Mouse (Mus musculus) MEL (cell line): ENCODE data around the gene Cuta. TPM values are rescaled to one million over a fixed set of nuclear protein-coding genes. Genes with fewer than 3 reads are reported as not detected.

Experiments
- DNase-seq: peaks from one replicate; pipeline ENCODE4 v3.0.0; 2011; ENCODE audit warnings: low read depth, low spot score
- H3K27ac ChIP-seq: 2 replicates; pipeline ENCODE4 v1.5.1; 2012; ENCODE audit warnings: low read depth, mild to moderate bottlenecking, control low read depth, low read length, moderate library complexity; ENCODE audit not compliant: control insufficient read depth
- H3K27me3 ChIP-seq, 2 experiments: fragments of 150-350 bp in 1 of 2; sonication (generic) in 1 of 2; 2 replicates each; pipeline ENCODE4 v1.6.1; 2012; ENCODE audit warnings: low read length in 2 of 2, mild to moderate bottlenecking in 2 of 2, improper control_type of control experiment in 1 of 2, moderate library complexity in 1 of 2; ENCODE audit not compliant: insufficient read depth in 2 of 2, control insufficient read depth in 1 of 2
- H3K36me3 ChIP-seq, 2 experiments: 2 replicates each; pipeline ENCODE4 v1.6.1; 2012 to 2014; ENCODE audit warnings: low read length in 2 of 2, improper control_type of control experiment in 1 of 2, inconsistent platforms in 1 of 2, mild to moderate bottlenecking in 1 of 2; ENCODE audit not compliant: insufficient read depth in 2 of 2, control insufficient read depth in 1 of 2
- H3K4me1 ChIP-seq, 2 experiments: fragments of 150-350 bp in 1 of 2; sonication (generic) in 1 of 2; 2 replicates each; pipeline ENCODE4 v1.6.1; 2012; ENCODE audit warnings: low read length in 2 of 2, improper control_type of control experiment in 1 of 2, mild to moderate bottlenecking in 1 of 2; ENCODE audit not compliant: insufficient read depth in 2 of 2, control insufficient read depth in 1 of 2
- H3K4me3 ChIP-seq, 2 experiments: fragments of 150-350 bp in 1 of 2; sonication (generic) in 1 of 2; 2 replicates each; pipeline ENCODE4 v1.5.1; 2012; ENCODE audit warnings: low read depth in 2 of 2, low read length in 2 of 2, mild to moderate bottlenecking in 2 of 2, moderate library complexity in 2 of 2, control low read depth in 1 of 2, improper control_type of control experiment in 1 of 2; ENCODE audit not compliant: control insufficient read depth in 1 of 2, insufficient read depth in 1 of 2
- H3K79me2 ChIP-seq: 2 replicates; pipeline ENCODE4 v1.6.1; 2012; ENCODE audit warnings: mild to moderate bottlenecking, low read length, moderate library complexity; ENCODE audit not compliant: control insufficient read depth, poor library complexity, insufficient read depth
- H3K9ac ChIP-seq: 2 replicates; pipeline ENCODE4 v1.6.1; 2012; ENCODE audit warnings: low read depth, mild to moderate bottlenecking, control low read depth, low read length, moderate library complexity; ENCODE audit not compliant: control insufficient read depth, poor library complexity, severe bottlenecking
- H3K9me3 ChIP-seq: fragments of 150-350 bp; sonication (generic); replicated peaks from 2 replicates; pipeline ENCODE4 v1.6.1; 2012; ENCODE audit warnings: mild to moderate bottlenecking, low read length, improper control_type of control experiment, moderate library complexity; ENCODE audit not compliant: insufficient read depth
- BHLHE40 ChIP-seq: IDR thresholded peaks from 2 replicates; pipeline ENCODE4 v1.6.1; 2012; ENCODE audit warnings: low read depth, mild to moderate bottlenecking, inconsistent platforms, low read length, improper control_type of control experiment, borderline replicate concordance
- CHD2 ChIP-seq: IDR thresholded peaks from 2 replicates; pipeline ENCODE4 v1.6.1; 2011; ENCODE audit warnings: low read length, improper control_type of control experiment
- CTCF ChIP-seq, 3 experiments: IDR thresholded peaks in 2 of 3; conservative IDR thresholded peaks in 1 of 3; 2 replicates each; pipeline ENCODE4 v1.5.1; 2011 to 2012; ENCODE audit warnings: low read length in 3 of 3, low read depth in 2 of 3, mild to moderate bottlenecking in 2 of 3, improper control_type of control experiment in 1 of 3, inconsistent platforms in 1 of 3, mixed read lengths in 1 of 3, moderate library complexity in 1 of 3; ENCODE audit not compliant: control insufficient read depth in 1 of 3, insufficient read depth in 1 of 3, poor library complexity in 1 of 3, severe bottlenecking in 1 of 3
- ELF1 ChIP-seq: IDR thresholded peaks from 2 replicates; pipeline ENCODE4 v1.6.1; 2014; ENCODE audit warnings: low read depth, mild to moderate bottlenecking, inconsistent platforms, low read length, improper control_type of control experiment, moderate library complexity
- EP300 ChIP-seq, 2 experiments: IDR thresholded peaks; 2 replicates each; pipeline ENCODE4 v1.6.1; 2011; ENCODE audit warnings: improper control_type of control experiment in 2 of 2, low read length in 2 of 2, low read depth in 1 of 2, mild to moderate bottlenecking in 1 of 2
- GATA1 ChIP-seq: IDR thresholded peaks from 2 replicates; pipeline ENCODE4 v1.6.1; 2011; ENCODE audit warnings: low read depth, low read length, improper control_type of control experiment
- MAX ChIP-seq: IDR thresholded peaks from 2 replicates; pipeline ENCODE4 v1.6.1; 2011; ENCODE audit warnings: low read length, improper control_type of control experiment
- MAZ ChIP-seq: IDR thresholded peaks from 2 replicates; pipeline ENCODE4 v1.6.1; 2012; ENCODE audit warnings: low read depth, mild to moderate bottlenecking, inconsistent platforms, low read length, improper control_type of control experiment
- MEF2A ChIP-seq: IDR thresholded peaks from 2 replicates; pipeline ENCODE4 v1.6.1; 2014; ENCODE audit warnings: low read depth, mild to moderate bottlenecking, inconsistent platforms, low read length, improper control_type of control experiment; ENCODE audit not compliant: poor library complexity, insufficient replicate concordance, severe bottlenecking; ENCODE audit errors: extremely low read depth
- MXI1 ChIP-seq: IDR thresholded peaks from 2 replicates; pipeline ENCODE4 v1.6.1; 2011; ENCODE audit warnings: mild to moderate bottlenecking, low read depth, low read length, improper control_type of control experiment
- MYB ChIP-seq: IDR thresholded peaks from 2 replicates; pipeline ENCODE4 v1.6.1; 2011; ENCODE audit warnings: mild to moderate bottlenecking, low read depth, low read length, improper control_type of control experiment
- MYC ChIP-seq: IDR thresholded peaks from 2 replicates; pipeline ENCODE4 v1.6.1; 2011; ENCODE audit warnings: low read depth, mild to moderate bottlenecking, low read length, improper control_type of control experiment, moderate library complexity
- NELFE ChIP-seq: IDR thresholded peaks from 2 replicates; pipeline ENCODE4 v1.6.1; 2011; ENCODE audit warnings: low read depth, low read length, improper control_type of control experiment
- POLR2A ChIP-seq, 2 experiments: IDR thresholded peaks; 2 replicates each; pipeline ENCODE4 v1.6.1; 2011 to 2012; ENCODE audit warnings: low read length in 2 of 2, mild to moderate bottlenecking in 2 of 2, control low read depth in 1 of 2, improper control_type of control experiment in 1 of 2, low read depth in 1 of 2, moderate library complexity in 1 of 2; ENCODE audit not compliant: control insufficient read depth in 1 of 2, insufficient read depth in 1 of 2, poor library complexity in 1 of 2
- POLR2AphosphoS2 ChIP-seq: IDR thresholded peaks from 2 replicates; pipeline ENCODE4 v1.6.1; 2011; ENCODE audit warnings: low read length, improper control_type of control experiment
- RAD21 ChIP-seq: IDR thresholded peaks from 2 replicates; pipeline ENCODE4 v1.6.1; 2011; ENCODE audit warnings: mild to moderate bottlenecking, low read depth, low read length, improper control_type of control experiment
- RCOR1 ChIP-seq: IDR thresholded peaks from 2 replicates; pipeline ENCODE4 v1.6.1; 2012; ENCODE audit warnings: low read depth, mild to moderate bottlenecking, inconsistent platforms, low read length, improper control_type of control experiment
- SIN3A ChIP-seq: IDR thresholded peaks from 2 replicates; pipeline ENCODE4 v1.6.1; 2012; ENCODE audit warnings: low read length, improper control_type of control experiment, inconsistent platforms
- TAL1 ChIP-seq: IDR thresholded peaks from 2 replicates; pipeline ENCODE4 v1.6.1; 2012; ENCODE audit warnings: mild to moderate bottlenecking, inconsistent platforms, low read length, moderate library complexity, mixed read lengths
- TBP ChIP-seq: IDR thresholded peaks from 2 replicates; pipeline ENCODE4 v1.8.0; 2011; ENCODE audit warnings: low read depth, low read length, improper control_type of control experiment
- USF1 ChIP-seq: IDR thresholded peaks from 2 replicates; pipeline ENCODE4 v1.6.1; 2014; ENCODE audit warnings: low read depth, mild to moderate bottlenecking, inconsistent platforms, low read length, improper control_type of control experiment, moderate library complexity
- USF2 ChIP-seq, 2 experiments: IDR thresholded peaks; 2 replicates each; pipeline ENCODE4 v1.6.1; 2011 to 2012; ENCODE audit warnings: improper control_type of control experiment in 2 of 2, low read length in 2 of 2, borderline replicate concordance in 1 of 2, inconsistent platforms in 1 of 2, low read depth in 1 of 2, mild to moderate bottlenecking in 1 of 2; ENCODE audit not compliant: insufficient read depth in 1 of 2
- ZKSCAN1 ChIP-seq: IDR thresholded peaks from 2 replicates; pipeline ENCODE4 v1.6.1; 2012; ENCODE audit warnings: low read depth, mild to moderate bottlenecking, inconsistent platforms, low read length, improper control_type of control experiment, moderate library complexity
- ZMIZ1 ChIP-seq: IDR thresholded peaks from 2 replicates; pipeline ENCODE4 v1.6.1; 2012; ENCODE audit warnings: low read depth, mild to moderate bottlenecking, inconsistent platforms, low read length, improper control_type of control experiment, moderate library complexity
- ZNF384 ChIP-seq: IDR thresholded peaks from 2 replicates; pipeline ENCODE4 v1.6.1; 2012; ENCODE audit warnings: low read depth, mild to moderate bottlenecking, inconsistent platforms, low read length, improper control_type of control experiment
- polyA plus RNA-seq, 2 experiments: library from polyadenylated mRNA; stranded (reverse) in 1 of 2; unstranded in 1 of 2; fragments of >175 nt in 1 of 2; fragments of >200 nt in 1 of 2; gene quantifications; 2 replicates each; pipeline versions ENCODE4 v1.2.1 to v1.2.4; 2012; ENCODE audit warnings: low replicate concordance in 2 of 2, low read depth in 1 of 2; ENCODE audit not compliant: insufficient read length in 2 of 2, insufficient read depth in 1 of 2, missing spikeins in 1 of 2
- total RNA-seq: library from RNA; depleted of rRNA; stranded (reverse); fragments of 300-350 nt; gene quantifications from 2 replicates; pipeline ENCODE4 v1.2.3, GENCODE M21; 2012

The Cuta gene
- total and polyA plus RNA-seq, 3 experiments: 66.8 to 220 TPM; not detected in 1

GRCm38 (mm10) chr17:26958880-26959279 lies 19.5 kb upstream of the Cuta start:
- Histone ChIP-seq H3K36me3 (peaks cover 0 to 22% of the 10 kb centered on the region in 2 experiments; a peak in 3 of 4 replicates), H3K27ac (no peak overlapping the region), H3K4me1 (peaks cover 7 to 30% of the 10 kb centered on the region in 2 experiments; a peak in 3 of 4 replicates)

GRCm38 (mm10) chr17:26957872-26958271 lies 18.5 kb upstream of the Cuta start:
- Histone ChIP-seq H3K27me3 (no peaks in the 10 kb centered on the region), H3K36me3 (peaks cover 0 to 22% of the 10 kb centered on the region in 2 experiments; a peak in 3 of 4 replicates), H3K4me3 (no peak overlapping the region), H3K9me3 (no peaks in the 10 kb centered on the region), H3K27ac (no peak overlapping the region), H3K79me2 (peaks cover 4% of the 10 kb centered on the region), H3K4me1 (peaks cover 7 to 30% of the 10 kb centered on the region in 2 experiments; a peak in 3 of 4 replicates), H3K9ac (no peak overlapping the region; the same call in 1 of the 2 replicates)
- TF ChIP-seq POLR2AphosphoS2 (no peak), BHLHE40 (no peak), TAL1 (no peak), GATA1 (no peak), EP300 (IDR thresholded peaks at IDR 0.05; ENCODE audit: low read depth in 1 of 2, low read length in 2 of 2) (no peak)
- no peak for DNase-seq

More at GRCm38 (mm10) chr17:26958880-26959279, 19.5 kb upstream of the Cuta start:
- no peak for DNase-seq
- peaks cover 4% of the 10 kb centered on the region for H3K79me2 ChIP-seq
- no peak overlapping the region for H3K9ac ChIP-seq
- H3K27me3 ChIP-seq: no peaks in the 10 kb centered on the region
- TF ChIP-seq USF1 (no peak), CTCF (IDR thresholded peaks at IDR 0.05 in 2 of 3, conservative IDR thresholded peaks at IDR 0.05 in 1 of 3; ENCODE audit: control insufficient read depth in 1 of 3, insufficient read depth in 1 of 3, low read depth in 2 of 3, low read length in 3 of 3, poor library complexity in 1 of 3, severe bottlenecking in 1 of 3) (peak in 1 of 3 experiments; percentile 12; a peak in 1 of 6 replicates)
- no peaks in the 10 kb centered on the region for H3K9me3 ChIP-seq
- no peak overlapping the region for H3K4me3 ChIP-seq

- Histone ChIP-seq H3K36me3 (peaks cover 0 to 22% of the 10 kb centered on the region in 2 experiments; a peak in 3 of 4 replicates), H3K9ac (peak overlapping the region; percentile 84), H3K9me3 (no peaks in the 10 kb centered on the region), H3K4me3 (peak overlapping the region; percentile 1 to 51), H3K79me2 (peaks cover 4% of the 10 kb centered on the region), H3K27me3 (no peaks in the 10 kb centered on the region), H3K27ac (peak overlapping the region; percentile 99), H3K4me1 (peaks cover 7 to 30% of the 10 kb centered on the region in 2 experiments; a peak in 3 of 4 replicates)
- DNase-seq: peak; percentile 93
- no peak for TF ChIP-seq MEF2A
- TF ChIP-seq EP300 (IDR thresholded peaks at IDR 0.05; ENCODE audit: low read depth in 1 of 2, low read length in 2 of 2): peak; percentile 89 to 92
- peak; percentile 72; the same call in 1 of the 2 replicates for TF ChIP-seq ZMIZ1
- TF ChIP-seq RAD21: no peak
- no peak for TF ChIP-seq USF2 (IDR thresholded peaks at IDR 0.05; ENCODE audit: borderline replicate concordance in 1 of 2, insufficient read depth in 1 of 2, low read depth in 1 of 2, low read length in 2 of 2)
- peak; percentile 85 for TF ChIP-seq TAL1
- TF ChIP-seq MYC: peak; percentile 81; the same call in 1 of the 2 replicates
- no peak for TF ChIP-seq MYB
- peak; percentile 72; the same call in 1 of the 2 replicates for TF ChIP-seq BHLHE40
- TF ChIP-seq TBP: peak; percentile 89
- no peak for TF ChIP-seq ZKSCAN1
- TF ChIP-seq NELFE: peak; percentile 47
- peak; percentile 81 for TF ChIP-seq MAZ
- no peak for TF ChIP-seq CHD2
- peak; percentile 72 for TF ChIP-seq MXI1
- TF ChIP-seq POLR2A (IDR thresholded peaks at IDR 0.05; ENCODE audit: control insufficient read depth in 1 of 2, insufficient read depth in 1 of 2, low read depth in 1 of 2, low read length in 2 of 2, poor library complexity in 1 of 2): peak; percentile 68 to 80
- peak; percentile 95 for TF ChIP-seq GATA1
- TF ChIP-seq MAX: peak; percentile 86
- peak; percentile 71 for TF ChIP-seq ELF1
- TF ChIP-seq SIN3A: peak; percentile 85
- peak; percentile 77 for TF ChIP-seq RCOR1
- peak; percentile 60; the same call in 1 of the 2 replicates for TF ChIP-seq POLR2AphosphoS2
- no peak for TF ChIP-seq ZNF384
Observed at GRCm38 (mm10) chr17:26956895-26957294, 17.5 kb upstream of the Cuta start.
